Mouse (Mus musculus): ENCODE results near the gene Eddm3b. TPM values are rescaled to one million over a fixed set of nuclear protein-coding genes. Genes with fewer than 3 reads are reported as not detected.

Gene Eddm3b
- polyA plus RNA-seq, 1 experiment from 2014 or later = not detected

Other genes with a start within 250 kb of the Eddm3b start
- 3.1 and 4.0 TPM in 2 replicates for gene Tep1, start 243.9 kb upstream of the Eddm3b start, polyA plus RNA-seq (2015; fragmentation: Nextera tagmentation; extraction: Ambion mirVana)
- gene Klhl33, start 216.9 kb upstream of the Eddm3b start, polyA plus RNA-seq (2015; fragmentation: Nextera tagmentation; extraction: Ambion mirVana) = 3.4 and 4.1 TPM in 2 replicates
- 107 and 125 TPM in 2 replicates for gene Osgep, start 189.5 kb upstream of the Eddm3b start, polyA plus RNA-seq (2015; fragmentation: Nextera tagmentation; extraction: Ambion mirVana)
- gene Apex1, start 189.5 kb upstream of the Eddm3b start, polyA plus RNA-seq (2015; fragmentation: Nextera tagmentation; extraction: Ambion mirVana) = 157 and 177 TPM in 2 replicates
- 98.6 and 99.7 TPM in 2 replicates for gene Pip4p1, start 183.6 kb upstream of the Eddm3b start, polyA plus RNA-seq (2015; fragmentation: Nextera tagmentation; extraction: Ambion mirVana)
- gene Pnp, start 183.3 kb upstream of the Eddm3b start, polyA plus RNA-seq (2015; fragmentation: Nextera tagmentation; extraction: Ambion mirVana) = 20.5 and 36.3 TPM in 2 replicates
- gene Gm49342, start 169.9 kb upstream of the Eddm3b start, polyA plus RNA-seq (2015; fragmentation: Nextera tagmentation; extraction: Ambion mirVana) = not detected in 2 replicates
- 0.55 and 0.73 TPM in 2 replicates for gene Pnp2, start 158.4 kb upstream of the Eddm3b start, polyA plus RNA-seq (2015; fragmentation: Nextera tagmentation; extraction: Ambion mirVana)
- gene Rnase10, start 106.7 kb upstream of the Eddm3b start, polyA plus RNA-seq (2015; fragmentation: Nextera tagmentation; extraction: Ambion mirVana) = 0.10 TPM in 1 of 2 replicates, not detected in the other
- not detected in 2 replicates for gene Rnase9, start 72.6 kb upstream of the Eddm3b start, polyA plus RNA-seq (2015; fragmentation: Nextera tagmentation; extraction: Ambion mirVana)
- not detected in 2 replicates for gene Rnase11, start 64.3 kb upstream of the Eddm3b start, polyA plus RNA-seq (2015; fragmentation: Nextera tagmentation; extraction: Ambion mirVana)
- not detected in 2 replicates for gene Rnase12, start 56.8 kb upstream of the Eddm3b start, polyA plus RNA-seq (2015; fragmentation: Nextera tagmentation; extraction: Ambion mirVana)
- not detected in 2 replicates for gene Olfr750, start 40.0 kb upstream of the Eddm3b start, polyA plus RNA-seq (2015; fragmentation: Nextera tagmentation; extraction: Ambion mirVana)
- gene Rnase4, start 23.3 kb upstream of the Eddm3b start, polyA plus RNA-seq (2015; fragmentation: Nextera tagmentation; extraction: Ambion mirVana) = 18.6 and 30.0 TPM in 2 replicates
- 4.4 and 8.0 TPM in 2 replicates for gene Ang, start 23.3 kb upstream of the Eddm3b start, polyA plus RNA-seq (2015; fragmentation: Nextera tagmentation; extraction: Ambion mirVana)
- gene Rnase6, start 9.5 kb downstream of the Eddm3b start, polyA plus RNA-seq (2015; fragmentation: Nextera tagmentation; extraction: Ambion mirVana) = 1.0 and 2.2 TPM in 2 replicates
- gene Rnase1, start 32.4 kb downstream of the Eddm3b start, polyA plus RNA-seq (2015; fragmentation: Nextera tagmentation; extraction: Ambion mirVana) = 1.1 and 1.5 TPM in 2 replicates
- gene Rnase2b, start 47.8 kb downstream of the Eddm3b start, polyA plus RNA-seq (2015; fragmentation: Nextera tagmentation; extraction: Ambion mirVana) = not detected in 2 replicates
- not detected in 2 replicates for gene Ang2, start 84.7 kb downstream of the Eddm3b start, polyA plus RNA-seq (2015; fragmentation: Nextera tagmentation; extraction: Ambion mirVana)
- not detected in 2 replicates for gene Ear14, start 89.0 kb downstream of the Eddm3b start, polyA plus RNA-seq (2015; fragmentation: Nextera tagmentation; extraction: Ambion mirVana)
- not detected in 2 replicates for gene Rnase2a, start 141.7 kb downstream of the Eddm3b start, polyA plus RNA-seq (2015; fragmentation: Nextera tagmentation; extraction: Ambion mirVana)
- not detected in 2 replicates for gene Gm7247, start 247.3 kb downstream of the Eddm3b start, polyA plus RNA-seq (2015; fragmentation: Nextera tagmentation; extraction: Ambion mirVana)

Data from neural tube, embryonic 15.5 days (tissue).